Mouse (Mus musculus) G1E (cell line): ENCODE data around the gene Prrg2.

Experiments
- CTCF ChIP-seq: IDR thresholded peaks from 2 replicates; pipeline ENCODE4 v1.5.1; 2012; ENCODE audit warnings: low read depth, low read length, inconsistent platforms, mixed read lengths
- GATA1 ChIP-seq: IDR thresholded peaks from 2 replicates; pipeline ENCODE4 v1.6.1; 2012; ENCODE audit warnings: borderline replicate concordance, low read length, inconsistent platforms, mixed read lengths
- GATA2 ChIP-seq: IDR thresholded peaks from 2 replicates; pipeline ENCODE4 v1.6.1; 2012; ENCODE audit warnings: low read depth, low read length, inconsistent platforms, borderline replicate concordance
- POLR2AphosphoS5 ChIP-seq: IDR thresholded peaks from 2 replicates; pipeline ENCODE4 v1.6.1; 2012; ENCODE audit warnings: low read depth, low read length, inconsistent platforms; ENCODE audit not compliant: insufficient replicate concordance
- TAL1 ChIP-seq: conservative IDR thresholded peaks from 2 replicates; pipeline ENCODE4 v1.6.1; 2012; ENCODE audit warnings: low read depth, low read length, inconsistent platforms, mixed read lengths

GRCm38 (mm10) chr7:45048923-45049657, 13.4 kb downstream of the Prrg2 start:
- TF ChIP-seq GATA1 (no peak), CTCF (no peak), GATA2 (no peak), POLR2AphosphoS5 (no peak), TAL1 (no peak)
